Mouse (Mus musculus) neural tube, embryonic 15.5 days (tissue): ENCODE measurements around the gene Nfasc. TPM values are rescaled to one million over a fixed set of nuclear protein-coding genes. Genes with fewer than 3 reads are reported as not detected.

Source experiments
- ATAC-seq: fragments of 200-750 bp; cut with Nextera tagmentation; 2 replicates; pipeline ENCODE4 v1.8.0; 2017; ENCODE audit warnings: mild to moderate bottlenecking, moderate TSS enrichment, moderate library complexity; ENCODE audit not compliant: low FRiP score
- H3K27ac ChIP-seq: fragments of 300-500 bp; sonication (generic); replicated peaks from 2 replicates; pipeline ENCODE4 v1.5.1; 2015; ENCODE audit warnings: mild to moderate bottlenecking, inconsistent platforms
- H3K27me3 ChIP-seq: fragments of 300-500 bp; sonication (generic); replicated peaks from 2 replicates; pipeline ENCODE4 v1.6.1; 2015; ENCODE audit warnings: inconsistent platforms
- H3K36me3 ChIP-seq: fragments of 300-500 bp; sonication (generic); 2 replicates; pipeline ENCODE4 v1.6.1; 2015; ENCODE audit warnings: inconsistent platforms
- H3K4me1 ChIP-seq: fragments of 300-500 bp; sonication (generic); 2 replicates; pipeline ENCODE4 v1.6.1; 2015; ENCODE audit warnings: inconsistent platforms
- H3K4me2 ChIP-seq: fragments of 300-500 bp; sonication (generic); 2 replicates; pipeline ENCODE4 v1.6.1; 2015; ENCODE audit warnings: inconsistent platforms, mild to moderate bottlenecking, moderate library complexity
- H3K4me3 ChIP-seq: fragments of 300-500 bp; sonication (generic); replicated peaks from 2 replicates; pipeline ENCODE4 v1.5.1; 2015; ENCODE audit warnings: mild to moderate bottlenecking, inconsistent platforms
- H3K9ac ChIP-seq: fragments of 300-500 bp; sonication (generic); replicated peaks from 2 replicates; pipeline ENCODE4 v1.6.1; 2015; ENCODE audit warnings: mild to moderate bottlenecking, inconsistent platforms
- H3K9me3 ChIP-seq: fragments of 300-500 bp; sonication (generic); replicated peaks from 2 replicates; pipeline ENCODE4 v1.6.1; 2016; ENCODE audit warnings: inconsistent platforms
- WGBS: fragments of 180-500 bp; shearing (Covaris S2); methylation state at CpG from one replicate; pipeline ENCODE4 v1.1.7; 2015; ENCODE audit warnings: mixed read lengths; 5-methylcytosine and 5-hydroxymethylcytosine counted together
- polyA plus RNA-seq: library from polyadenylated mRNA; unstranded; fragments of >200 nt; fragmentation: Nextera tagmentation; extraction: Ambion mirVana; gene quantifications from 2 replicates; pipeline ENCODE4 v1.2.1, GENCODE M21; 2015

Gene Nfasc
- polyA plus RNA-seq, 1 experiment from 2014 or later, result 37.6 TPM

- H3K9ac ChIP-seq, result no peak overlapping the region
- H3K27me3 ChIP-seq, result no peaks in the 10 kb centered on the region
- no peak overlapping the region for H3K4me2 ChIP-seq
- H3K4me3 ChIP-seq, result no peak overlapping the region
- H3K27ac ChIP-seq, result no peak overlapping the region
- H3K4me1 ChIP-seq, result peaks cover 36% of the 10 kb centered on the region
- ATAC-seq, result no peak
- 64% methylated on average over 9 of the region's 9 CpGs for WGBS
- H3K9me3 ChIP-seq, result no peaks in the 10 kb centered on the region
- 0 out of 2 replicates have a peak, but pooled peaks cover 6% of the 10 kb centered on the region for H3K36me3 ChIP-seq
Observed at GRCm38 (mm10) chr1:132532521-132532920, 209.1 kb downstream of the Nfasc start.

- no peak for ATAC-seq
- H3K27ac ChIP-seq, result peak overlapping the region; percentile 56; the same call in 1 of the 2 replicates
Observed at GRCm38 (mm10) chr1:132530631-132531191, 210.9 kb downstream of the Nfasc start.

GRCm38 (mm10) chr1:132528647-132529334 is 212.8 kb downstream of the Nfasc start:
- H3K4me2 ChIP-seq, result no peak overlapping the region
- H3K36me3 ChIP-seq, result 0 out of 2 replicates have a peak, but pooled peaks cover 8% of the 10 kb centered on the region
- H3K27me3 ChIP-seq, result no peaks in the 10 kb centered on the region
- ATAC-seq, result no peak
- WGBS, result 88% methylated on average over 19 of the region's 19 CpGs
- no peak overlapping the region for H3K4me3 ChIP-seq
- no peaks in the 10 kb centered on the region for H3K9me3 ChIP-seq
- no peak overlapping the region for H3K9ac ChIP-seq
- H3K27ac ChIP-seq, result no peak overlapping the region
- H3K4me1 ChIP-seq, result peaks cover 41% of the 10 kb centered on the region

More at GRCm38 (mm10) chr1:132530631-132531191, 210.9 kb downstream of the Nfasc start:
- no peak overlapping the region for H3K4me2 ChIP-seq
- 0 out of 2 replicates have a peak, but pooled peaks cover 6% of the 10 kb centered on the region for H3K36me3 ChIP-seq
- H3K4me3 ChIP-seq, result no peak overlapping the region
- no peaks in the 10 kb centered on the region for H3K9me3 ChIP-seq
- H3K27me3 ChIP-seq, result no peaks in the 10 kb centered on the region
- no peak overlapping the region for H3K9ac ChIP-seq
- 9% methylated on average over 5 of the region's 5 CpGs for WGBS
- H3K4me1 ChIP-seq, result peaks cover 48% of the 10 kb centered on the region

GRCm38 (mm10) chr1:132528071-132528470 is 213.5 kb downstream of the Nfasc start:
- H3K27me3 ChIP-seq, result no peaks in the 10 kb centered on the region
- peaks cover 34% of the 10 kb centered on the region for H3K4me1 ChIP-seq

GRCm38 (mm10) chr1:132525832-132526231 is 215.8 kb downstream of the Nfasc start:
- ATAC-seq, result peak; percentile 80
- Histone ChIP-seq H3K4me2 (no peak overlapping the region), H3K9ac (peak overlapping the region; percentile 11; the same call in 1 of the 2 replicates), H3K36me3 (peaks cover 19% of the 10 kb centered on the region; the same call in 1 of the 2 replicates), H3K4me1 (peaks cover 25% of the 10 kb centered on the region), H3K27ac (peak overlapping the region; percentile 77), H3K4me3 (no peak overlapping the region), H3K27me3 (no peaks in the 10 kb centered on the region), H3K9me3 (no peaks in the 10 kb centered on the region)
- WGBS, result 7% methylated on average over 10 of the region's 10 CpGs

More at GRCm38 (mm10) chr1:132528071-132528470, 213.5 kb downstream of the Nfasc start:
- Histone ChIP-seq H3K4me2 (no peak overlapping the region), H3K9ac (no peak overlapping the region), H3K27ac (no peak overlapping the region), H3K9me3 (no peaks in the 10 kb centered on the region), H3K36me3 (0 out of 2 replicates have a peak, but pooled peaks cover 11% of the 10 kb centered on the region), H3K4me3 (no peak overlapping the region)
- 96% methylated on average over 13 of the region's 13 CpGs for WGBS
- ATAC-seq, result no peak

GRCm38 (mm10) chr1:132523920-132524319 is 217.7 kb downstream of the Nfasc start:
- Histone ChIP-seq H3K27ac (no peak overlapping the region), H3K9ac (no peak overlapping the region), H3K27me3 (no peaks in the 10 kb centered on the region), H3K4me3 (no peak overlapping the region), H3K9me3 (no peaks in the 10 kb centered on the region), H3K36me3 (peaks cover 28% of the 10 kb centered on the region; the same call in 1 of the 2 replicates), H3K4me2 (no peak overlapping the region), H3K4me1 (peaks cover 18% of the 10 kb centered on the region)
- no peak for ATAC-seq
- 32% methylated on average over 4 of the region's 4 CpGs for WGBS

GRCm38 (mm10) chr1:132523048-132523447 is 218.5 kb downstream of the Nfasc start:
- H3K4me1 ChIP-seq, result peaks cover 18% of the 10 kb centered on the region
- H3K9me3 ChIP-seq, result no peaks in the 10 kb centered on the region
- H3K4me3 ChIP-seq, result no peak overlapping the region
- H3K36me3 ChIP-seq, result peaks cover 34% of the 10 kb centered on the region; the same call in 1 of the 2 replicates
- no peak for ATAC-seq
- H3K4me2 ChIP-seq, result no peak overlapping the region
- H3K27ac ChIP-seq, result no peak overlapping the region
- WGBS, result 72% methylated on average over 8 of the region's 8 CpGs
- no peak overlapping the region for H3K9ac ChIP-seq
- no peaks in the 10 kb centered on the region for H3K27me3 ChIP-seq

- Histone ChIP-seq H3K4me3 (no peak overlapping the region), H3K36me3 (peaks cover 47% of the 10 kb centered on the region), H3K9ac (no peak overlapping the region), H3K9me3 (no peaks in the 10 kb centered on the region), H3K4me2 (no peak overlapping the region), H3K27me3 (no peaks in the 10 kb centered on the region), H3K27ac (no peak overlapping the region), H3K4me1 (peaks cover 6% of the 10 kb centered on the region; the same call in 1 of the 2 replicates)
- WGBS, result 35% methylated on average over 2 of the region's 6 CpGs
- no peak for ATAC-seq
Observed at GRCm38 (mm10) chr1:132520764-132521163, 220.8 kb downstream of the Nfasc start.

GRCm38 (mm10) chr1:132519734-132520133 is 221.9 kb downstream of the Nfasc start:
- 91% methylated on average over 11 of the region's 11 CpGs for WGBS
- no peak overlapping the region for H3K4me2 ChIP-seq
- H3K27ac ChIP-seq, result no peak overlapping the region
- no peak overlapping the region for H3K9ac ChIP-seq
- no peak for ATAC-seq
- peaks cover 55% of the 10 kb centered on the region for H3K36me3 ChIP-seq
- H3K4me1 ChIP-seq, result no peaks in the 10 kb centered on the region
- no peaks in the 10 kb centered on the region for H3K9me3 ChIP-seq
- H3K27me3 ChIP-seq, result no peaks in the 10 kb centered on the region
- no peak overlapping the region for H3K4me3 ChIP-seq

- Histone ChIP-seq H3K36me3 (peaks cover 56% of the 10 kb centered on the region), H3K9me3 (no peaks in the 10 kb centered on the region), H3K9ac (no peak overlapping the region)
Observed at GRCm38 (mm10) chr1:132518621-132519020, 223.0 kb downstream of the Nfasc start.

GRCm38 (mm10) chr1:132516776-132517175 is 224.8 kb downstream of the Nfasc start:
- peaks cover 2% of the 10 kb centered on the region; the same call in 1 of the 2 replicates for H3K4me1 ChIP-seq
- H3K27me3 ChIP-seq, result no peaks in the 10 kb centered on the region
- no peak overlapping the region for H3K27ac ChIP-seq
- WGBS, result 93% methylated on average over 11 of the region's 11 CpGs
- no peaks in the 10 kb centered on the region for H3K9me3 ChIP-seq
- H3K4me2 ChIP-seq, result no peak overlapping the region
- H3K36me3 ChIP-seq, result peaks cover 46% of the 10 kb centered on the region
- H3K4me3 ChIP-seq, result no peak overlapping the region
- no peak for ATAC-seq
- H3K9ac ChIP-seq, result no peak overlapping the region

More at GRCm38 (mm10) chr1:132518621-132519020, 223.0 kb downstream of the Nfasc start:
- Histone ChIP-seq H3K27ac (no peak overlapping the region), H3K4me2 (no peak overlapping the region), H3K4me3 (no peak overlapping the region), H3K4me1 (no peaks in the 10 kb centered on the region), H3K27me3 (no peaks in the 10 kb centered on the region)
- ATAC-seq, result no peak
- WGBS, result 83% methylated on average over 18 of the region's 18 CpGs

- WGBS, result 93% methylated on average over 12 of the region's 12 CpGs
- H3K4me3 ChIP-seq, result no peak overlapping the region
- H3K9ac ChIP-seq, result no peak overlapping the region
- H3K9me3 ChIP-seq, result no peaks in the 10 kb centered on the region
- H3K27me3 ChIP-seq, result no peaks in the 10 kb centered on the region
- peaks cover 45% of the 10 kb centered on the region for H3K36me3 ChIP-seq
- no peak overlapping the region for H3K27ac ChIP-seq
- no peak overlapping the region for H3K4me2 ChIP-seq
- H3K4me1 ChIP-seq, result peaks cover 6% of the 10 kb centered on the region; the same call in 1 of the 2 replicates
- no peak for ATAC-seq
Observed at GRCm38 (mm10) chr1:132515339-132515738, 226.3 kb downstream of the Nfasc start.
